Mouse (Mus musculus): ENCODE measurements around the gene Scml4.

The Scml4 gene

DNA sequence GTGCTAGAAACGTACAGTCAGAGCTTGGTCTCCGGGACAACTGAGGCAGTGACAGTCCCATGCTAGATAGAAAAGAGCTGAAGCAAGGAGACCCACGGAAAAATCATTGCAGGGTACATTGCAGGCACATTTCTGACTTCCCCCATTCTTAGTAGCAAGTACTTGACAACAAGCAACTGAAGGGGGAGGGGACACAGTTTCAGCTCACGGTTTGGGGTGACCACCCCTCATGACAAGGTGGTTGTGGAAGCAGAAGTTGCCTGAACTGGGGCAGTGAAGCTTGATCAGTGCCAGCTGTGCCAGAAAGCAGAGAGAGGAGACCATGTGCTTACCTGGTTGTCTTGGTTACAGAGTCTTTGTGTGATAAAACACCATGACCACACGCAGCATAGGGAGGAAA is 93.4 kb downstream of the Scml4 start:
- no peak for DNase-seq

DNA sequence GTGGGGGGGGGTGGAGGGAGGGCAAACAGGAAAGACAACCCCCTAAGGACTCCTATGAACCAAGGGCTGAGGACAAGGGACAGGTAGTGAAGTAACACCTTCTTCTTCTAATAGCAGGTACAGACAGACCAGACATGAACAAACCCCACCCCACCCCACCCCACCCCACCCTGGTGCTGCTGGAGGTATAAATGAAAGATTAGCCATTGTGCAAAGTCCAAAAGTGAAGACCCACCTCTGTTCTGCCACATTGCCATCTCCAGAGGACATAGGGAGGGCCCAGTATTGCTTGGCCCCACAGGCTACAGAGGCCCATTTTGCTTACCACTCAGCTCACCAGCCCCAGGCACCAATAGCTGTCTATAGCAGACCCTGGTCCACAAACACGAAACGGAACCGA is 95.0 kb downstream of the Scml4 start:
- no peak for DNase-seq

DNA sequence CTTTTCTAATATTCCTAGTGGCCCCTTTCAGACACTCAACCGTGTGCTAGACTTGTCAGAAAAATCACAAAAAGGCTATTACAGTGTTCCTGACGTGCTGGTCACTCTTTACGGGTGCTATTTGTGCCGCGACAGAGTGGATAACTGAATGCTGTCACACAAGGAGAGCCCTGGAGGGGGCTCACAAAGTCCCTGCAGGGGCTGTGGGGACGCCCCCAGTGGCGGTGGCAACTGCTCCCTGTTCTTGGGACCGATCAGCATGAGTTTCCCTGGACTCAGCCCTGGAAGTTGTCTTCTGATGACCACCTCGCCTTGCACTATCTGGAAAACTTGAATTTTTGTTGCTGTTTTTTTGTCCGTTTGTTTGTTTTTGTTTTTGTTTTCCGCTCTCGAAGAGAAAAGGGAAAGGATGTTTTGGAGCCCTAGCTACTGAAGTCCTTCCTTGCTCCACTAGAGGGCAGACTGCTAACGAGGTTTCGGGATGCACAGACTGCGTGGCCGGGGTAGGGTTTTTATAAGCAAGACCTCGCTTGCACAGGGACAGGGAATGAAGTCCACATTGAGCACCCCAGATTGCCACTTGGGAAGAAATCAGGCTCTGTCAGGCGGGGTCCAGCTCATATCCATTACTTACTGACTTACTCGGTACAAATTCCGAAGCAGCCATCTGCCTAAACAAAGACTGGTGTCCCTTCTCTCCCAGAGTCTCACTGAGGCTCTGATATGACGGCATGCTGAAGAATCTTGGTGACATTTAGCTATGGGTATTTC is 97.9 kb downstream of the Scml4 start:
- peak; percentile 33 for DNase-seq

DNA sequence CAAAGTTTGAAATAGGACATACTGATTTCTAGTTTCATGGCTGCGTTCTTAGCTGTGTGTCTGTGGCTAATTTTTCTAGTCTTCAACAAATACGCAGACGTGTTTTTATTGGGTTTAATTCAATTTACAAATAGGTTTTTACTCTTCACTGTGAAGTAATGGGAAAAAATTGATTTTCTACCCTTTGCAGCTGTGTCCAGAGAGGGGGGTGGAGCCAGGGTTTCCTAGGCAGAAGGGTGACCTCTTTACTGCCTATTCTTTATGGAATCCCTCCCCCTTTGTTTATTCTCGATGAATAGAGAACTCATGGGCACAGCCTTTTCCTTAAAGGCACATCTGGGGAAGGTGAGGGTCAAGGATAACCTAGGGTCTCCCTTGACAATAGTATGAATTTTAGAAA is 98.5 kb downstream of the Scml4 start:
- no peak for DNase-seq

DNA sequence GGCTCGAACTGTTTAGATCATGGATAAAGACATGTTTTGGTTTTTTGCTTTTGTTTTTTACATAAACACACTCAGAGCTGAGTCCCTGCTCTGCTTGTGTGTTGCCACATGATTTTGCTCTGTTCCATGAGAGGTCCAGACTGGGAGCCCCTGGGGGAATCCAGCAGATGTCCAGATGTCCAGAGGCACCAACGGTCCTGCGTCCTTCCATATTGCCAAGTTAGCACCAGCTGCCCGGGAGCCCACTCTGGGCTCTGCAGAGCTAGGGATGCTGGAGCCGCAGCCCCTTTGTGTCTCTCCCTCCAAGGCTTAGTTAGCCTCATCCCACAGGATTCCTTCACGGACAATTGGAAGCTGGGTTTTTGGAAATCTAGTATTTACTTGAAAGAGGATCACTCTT is 101.6 kb downstream of the Scml4 start:
- no peak for DNase-seq

DNA sequence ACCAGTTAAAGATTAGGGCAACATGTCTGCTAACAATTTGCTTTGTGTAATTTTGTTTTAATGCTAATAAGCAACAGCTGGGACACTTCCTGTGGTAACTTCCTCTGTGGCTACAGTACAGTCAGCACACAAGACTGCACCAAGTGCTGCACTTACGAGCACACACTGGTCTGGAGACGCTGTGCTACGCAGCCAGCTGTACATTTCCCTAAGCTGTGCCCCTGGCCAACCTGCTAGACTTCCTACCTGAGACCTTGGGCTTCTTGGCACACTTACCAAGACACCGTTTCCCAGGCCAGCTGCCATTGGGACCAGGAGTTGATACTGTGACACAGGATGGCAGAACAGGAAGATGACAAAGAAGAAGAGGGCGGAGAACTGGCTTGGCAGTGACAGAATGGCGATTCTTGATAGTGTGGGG is 102.0 kb downstream of the Scml4 start:
- no peak for DNase-seq

DNA sequence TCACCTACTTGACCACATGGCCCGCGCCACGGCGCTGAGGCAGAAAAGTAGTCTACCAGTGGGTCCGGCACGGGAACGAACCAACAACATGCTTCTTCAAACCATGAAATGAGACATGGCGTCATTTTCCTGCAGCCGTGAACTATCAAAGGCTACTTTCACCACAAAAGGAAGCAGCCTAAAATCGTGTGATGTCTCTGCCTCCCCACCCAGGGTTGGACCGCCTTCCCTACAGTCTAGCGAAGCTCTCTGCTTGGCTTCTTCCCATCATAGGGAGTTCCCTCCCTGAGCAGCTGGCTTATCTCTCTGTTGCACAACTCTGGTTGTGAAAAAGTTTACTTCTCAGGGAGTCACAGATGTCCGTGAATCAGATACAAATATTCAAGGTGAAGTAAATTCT is 102.5 kb downstream of the Scml4 start:
- peak; percentile 16 for DNase-seq

DNA sequence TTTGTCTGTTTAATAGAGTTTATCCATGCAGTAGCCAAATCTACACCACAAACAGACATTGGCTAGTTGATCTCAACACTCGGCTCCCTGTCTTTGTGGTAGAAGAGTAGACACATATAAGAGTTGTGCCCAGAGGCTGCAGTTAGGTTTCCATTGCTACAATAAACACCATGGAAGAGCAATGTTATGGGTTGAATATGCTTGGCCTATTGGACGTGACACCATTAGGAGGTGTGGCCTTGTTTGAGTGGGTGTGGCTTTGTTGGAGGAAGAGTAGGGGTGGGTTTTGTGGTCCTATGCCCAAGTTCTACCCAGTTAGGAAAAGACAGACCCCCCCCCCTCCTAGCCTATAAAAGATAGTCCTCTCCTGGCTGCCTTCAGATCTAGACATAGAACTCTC is 102.9 kb downstream of the Scml4 start:
- DNase-seq, result no peak

DNA sequence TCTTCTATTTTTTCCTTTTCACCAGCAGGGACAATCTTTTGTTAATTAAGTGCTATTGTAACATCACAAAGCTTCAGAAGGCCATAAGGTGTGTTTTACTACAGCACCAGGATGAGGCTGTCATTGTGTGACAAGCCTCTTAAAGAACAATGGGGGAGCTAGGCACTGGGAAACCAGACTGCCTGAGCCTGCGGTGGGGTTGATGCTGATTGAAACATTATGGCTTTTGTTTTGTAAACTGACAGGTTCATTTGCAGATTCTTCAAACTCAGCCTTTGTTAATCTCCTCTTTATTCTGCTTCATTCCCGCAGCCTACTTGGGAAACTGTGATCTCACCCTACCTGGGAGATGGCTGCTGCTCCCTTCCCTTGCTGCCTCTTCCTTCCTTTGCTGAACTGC is 108.2 kb downstream of the Scml4 start:
- DNase-seq, result no peak

DNA sequence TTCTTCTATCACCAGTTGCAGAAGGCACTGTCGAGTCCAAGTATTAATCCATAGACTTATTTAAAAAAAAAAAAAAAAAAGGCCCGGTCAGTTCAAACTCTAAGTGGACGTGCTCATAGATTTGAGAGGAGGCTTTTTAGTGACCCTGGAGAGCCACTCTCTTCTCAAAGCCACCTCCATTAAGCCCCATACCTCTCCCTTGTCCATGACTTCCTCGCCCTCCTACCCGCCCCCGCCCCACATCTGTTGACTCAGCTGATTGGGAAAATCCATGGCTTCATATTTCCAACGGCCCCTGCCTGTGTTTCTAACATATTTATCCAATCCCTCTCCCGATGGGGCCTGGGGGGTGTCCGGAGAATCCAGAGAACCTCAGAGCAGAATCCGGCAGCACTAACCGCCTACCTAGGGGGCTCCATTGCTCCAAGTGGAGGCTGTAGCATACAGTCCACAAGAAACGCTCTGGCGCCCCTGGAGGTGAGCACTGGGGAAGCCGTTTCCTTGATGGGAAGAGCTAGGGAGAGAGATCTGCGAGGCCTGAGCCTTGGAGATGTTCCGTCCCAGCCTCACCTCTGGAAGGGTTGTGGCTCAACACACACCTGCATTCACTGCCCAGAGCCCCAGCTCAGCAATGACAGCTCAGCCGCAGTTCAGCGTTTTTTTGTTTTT is 112.5 kb downstream of the Scml4 start:
- DNase-seq, result peak; percentile 48

DNA sequence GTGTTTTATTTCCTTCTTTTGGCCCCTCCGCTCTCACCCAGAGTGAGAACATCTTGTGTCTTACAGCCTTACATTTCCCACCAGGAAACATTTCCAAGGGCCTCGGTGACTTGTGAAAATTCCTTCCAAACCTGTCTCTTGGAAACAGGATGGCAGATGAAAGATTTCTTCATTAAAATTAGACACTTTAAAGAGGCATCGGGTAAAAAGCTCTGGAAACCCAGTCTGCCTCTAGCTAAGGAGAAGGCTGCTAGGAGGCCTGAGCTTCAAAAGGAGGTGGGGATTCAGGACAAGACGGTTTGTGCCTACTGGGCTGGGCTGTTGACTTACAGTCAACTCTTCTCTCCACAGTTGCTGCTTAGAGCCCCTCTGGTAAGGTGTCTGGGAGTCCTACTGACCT is 113.4 kb downstream of the Scml4 start:
- no peak for DNase-seq

DNA sequence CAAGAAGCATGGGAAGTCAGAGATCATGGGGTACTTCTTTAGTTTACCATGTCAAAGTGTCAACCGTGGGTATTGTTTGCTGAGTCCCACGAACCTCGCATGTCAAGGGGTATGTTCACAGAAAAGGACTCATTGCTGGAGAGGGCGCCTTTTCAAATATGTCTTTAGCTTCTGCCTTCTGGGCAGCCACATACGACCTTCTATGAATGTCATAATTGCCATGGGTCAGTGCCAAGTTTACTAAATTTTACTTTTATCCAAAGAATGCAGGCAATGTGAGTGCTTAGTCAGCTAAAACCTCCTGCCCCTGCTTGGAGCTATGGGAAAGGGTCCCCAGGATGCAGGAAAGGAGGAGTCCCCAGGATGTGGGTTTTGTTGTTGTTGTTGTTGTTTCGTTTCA is 116.4 kb downstream of the Scml4 start:
- DNase-seq, result no peak

DNA sequence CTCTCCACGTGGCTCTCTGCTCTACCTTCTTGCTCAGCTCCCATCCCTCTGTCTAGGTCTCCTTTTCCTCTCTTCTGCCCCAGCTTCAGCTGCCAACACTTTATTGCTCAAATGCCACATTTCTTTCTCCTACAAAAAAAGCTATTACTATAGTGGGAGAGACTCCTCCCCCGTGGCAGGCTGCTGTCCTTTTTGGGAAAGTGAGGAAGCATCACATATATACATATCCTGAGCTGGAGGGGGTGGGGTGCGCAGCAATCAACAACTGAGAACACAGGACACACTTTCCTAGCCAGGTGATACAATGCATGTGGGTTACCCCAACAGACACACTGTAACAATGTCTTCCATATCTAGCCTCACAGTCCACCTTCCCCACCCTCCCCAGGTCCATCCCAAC is 118.2 kb downstream of the Scml4 start:
- DNase-seq, result no peak

DNA sequence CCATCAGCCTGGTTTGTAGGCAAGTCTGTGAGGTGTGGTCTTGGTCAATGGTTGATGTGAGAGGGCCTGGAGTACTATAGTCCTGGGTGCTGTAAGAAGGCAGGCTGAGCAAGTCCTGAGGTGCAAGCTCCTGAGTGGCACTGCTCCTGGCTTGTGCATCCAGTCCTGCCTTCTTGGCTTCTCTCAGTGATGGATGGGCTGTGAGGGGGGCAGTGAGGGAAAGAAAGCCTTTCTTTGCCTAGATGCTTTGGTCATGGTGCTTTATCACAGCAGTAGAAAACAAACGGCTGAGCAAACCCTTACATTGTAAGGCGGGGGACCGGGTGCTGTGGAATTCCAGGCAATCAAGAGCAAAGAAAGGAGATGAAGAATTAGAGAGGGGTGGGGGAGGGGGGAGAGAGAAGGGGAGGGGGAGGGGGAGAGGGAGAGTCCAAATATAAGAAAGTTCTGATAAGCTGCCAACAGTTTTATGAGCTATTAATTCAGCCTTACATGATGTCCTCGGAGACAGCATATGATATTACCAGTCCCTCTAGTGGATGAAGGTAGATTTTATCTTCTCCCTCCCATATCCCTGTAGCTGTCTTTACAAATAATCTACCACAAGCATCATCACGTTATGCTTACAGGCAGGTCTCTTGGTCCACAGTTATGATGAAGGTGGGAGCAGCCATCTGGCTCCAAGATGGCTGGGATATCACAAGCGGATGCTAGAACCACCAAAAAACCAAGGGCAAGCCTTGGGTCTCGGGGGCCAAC is 121.0 kb downstream of the Scml4 start:
- no peak for DNase-seq

DNA sequence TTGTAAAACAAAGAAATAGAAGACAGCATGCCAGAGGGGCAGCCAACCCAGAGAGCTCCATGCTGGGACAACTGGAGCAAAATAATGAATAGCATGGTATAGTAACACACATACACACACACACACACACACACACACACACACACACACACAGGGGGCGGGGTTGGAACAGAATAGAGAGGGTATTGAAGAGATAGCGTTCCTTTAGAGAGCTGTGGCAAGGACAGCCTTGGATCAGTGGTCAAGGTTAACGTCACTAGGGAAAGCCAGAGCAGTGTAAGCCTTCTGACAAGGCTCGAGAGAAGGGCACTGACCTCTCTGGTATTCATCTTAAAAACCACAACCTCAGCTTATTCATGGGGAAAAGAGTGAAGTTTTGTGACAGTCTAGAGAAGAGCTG is 124.7 kb downstream of the Scml4 start:
- DNase-seq, result no peak

DNA sequence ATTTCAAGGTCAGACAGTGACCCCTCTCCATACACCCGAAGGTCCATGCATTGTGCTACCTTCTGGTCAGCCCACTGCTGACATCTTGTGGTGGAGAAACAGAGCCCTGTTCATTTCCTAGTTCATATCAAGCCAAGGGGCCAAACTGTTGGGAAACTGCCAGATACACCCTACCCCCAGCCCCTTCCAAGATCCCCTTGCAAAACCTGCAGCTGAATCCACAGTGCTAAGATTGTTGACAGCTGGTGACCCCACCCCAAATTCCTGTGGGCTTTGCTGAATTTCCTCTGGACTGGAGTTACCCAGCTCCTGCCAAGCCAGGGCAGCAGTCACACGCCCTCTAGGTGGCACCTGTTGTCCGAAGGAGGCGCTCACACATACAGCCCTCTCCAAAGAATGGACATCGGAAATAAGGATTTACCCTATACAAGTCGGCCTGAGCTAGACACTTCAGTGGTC is 127.5 kb downstream of the Scml4 start:
- peak; percentile 49 for DNase-seq

DNA sequence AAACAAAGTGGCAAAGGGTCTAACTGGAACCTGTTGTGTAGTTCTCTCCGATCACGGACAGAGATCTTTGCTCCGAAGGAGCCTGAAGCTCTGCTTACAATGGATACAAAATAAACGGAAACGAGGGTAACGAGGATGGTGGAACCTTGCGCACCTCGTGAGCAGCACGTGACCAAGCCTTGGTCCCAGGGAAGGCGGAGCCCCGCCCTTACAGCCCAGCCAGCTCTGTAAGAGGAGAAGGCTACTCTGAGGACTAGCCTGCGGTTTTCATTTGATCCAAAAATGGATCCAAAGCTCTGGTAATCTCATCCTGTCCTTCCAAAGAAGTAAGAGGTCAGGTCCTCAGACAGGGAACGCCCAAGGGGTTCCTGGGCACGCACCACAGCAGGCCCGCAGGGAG is 128.5 kb downstream of the Scml4 start:
- DNase-seq, result no peak

DNA sequence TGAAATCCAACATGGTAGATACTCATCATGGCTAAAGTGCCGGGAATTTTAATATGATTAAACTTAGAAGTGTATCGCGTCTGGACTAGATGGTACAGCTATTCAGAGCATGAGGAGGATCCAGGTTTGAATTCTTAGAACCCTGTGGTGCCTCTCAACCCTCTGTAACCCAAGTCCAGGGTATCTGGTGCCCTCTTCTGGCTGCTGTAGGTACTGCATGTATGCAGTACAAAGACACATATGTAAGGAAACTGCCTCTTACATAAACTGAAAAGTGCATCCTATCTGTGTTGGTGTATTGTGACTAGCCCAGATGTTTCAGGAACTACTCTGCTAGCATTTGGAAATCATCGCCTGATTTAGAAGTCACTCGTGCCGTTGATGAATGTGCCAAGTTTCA is 129.7 kb downstream of the Scml4 start:
- DNase-seq, result no peak

DNA sequence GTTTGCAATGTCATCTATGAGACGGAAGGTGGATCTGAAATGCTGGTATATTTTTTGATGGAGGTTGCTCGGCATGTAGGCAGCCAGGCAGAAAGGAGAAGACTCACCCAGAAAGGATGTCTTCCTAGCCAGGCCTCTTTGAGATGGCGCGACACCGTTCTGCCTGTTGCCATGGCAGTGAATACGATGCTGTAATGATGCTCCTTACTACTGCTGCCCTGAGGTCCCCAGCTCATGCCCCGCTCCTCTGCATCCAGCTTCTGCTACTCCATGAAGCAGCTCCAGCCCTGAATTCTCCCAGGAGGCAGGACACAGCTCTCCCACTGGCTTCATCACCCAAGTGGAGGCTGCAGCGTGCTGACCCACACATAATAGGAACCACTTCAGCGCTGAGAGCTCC is 130.8 kb downstream of the Scml4 start:
- DNase-seq, result no peak

DNA sequence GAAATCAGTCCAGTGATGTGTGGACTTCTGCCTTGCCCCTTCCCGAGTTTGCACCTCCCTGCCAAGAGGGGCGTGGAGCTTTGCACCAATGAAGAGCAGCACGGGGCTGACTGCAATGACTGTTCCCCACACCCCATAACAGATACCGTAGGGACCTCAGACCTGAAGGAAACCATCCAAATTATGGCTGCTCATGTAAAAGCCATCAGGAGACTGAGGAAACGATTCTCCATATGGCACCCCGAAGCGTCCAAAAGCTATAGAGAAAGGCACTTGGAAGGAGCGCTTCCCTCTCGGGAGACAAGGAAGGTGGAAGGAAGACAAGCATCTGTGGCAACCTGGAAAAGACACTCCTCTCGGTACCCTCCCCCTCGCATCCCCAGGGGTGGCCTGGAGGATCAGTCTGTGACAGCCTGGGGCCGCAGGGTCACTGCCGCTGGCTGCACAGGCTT is 134.2 kb downstream of the Scml4 start:
- DNase-seq, result peak; percentile 48

DNA sequence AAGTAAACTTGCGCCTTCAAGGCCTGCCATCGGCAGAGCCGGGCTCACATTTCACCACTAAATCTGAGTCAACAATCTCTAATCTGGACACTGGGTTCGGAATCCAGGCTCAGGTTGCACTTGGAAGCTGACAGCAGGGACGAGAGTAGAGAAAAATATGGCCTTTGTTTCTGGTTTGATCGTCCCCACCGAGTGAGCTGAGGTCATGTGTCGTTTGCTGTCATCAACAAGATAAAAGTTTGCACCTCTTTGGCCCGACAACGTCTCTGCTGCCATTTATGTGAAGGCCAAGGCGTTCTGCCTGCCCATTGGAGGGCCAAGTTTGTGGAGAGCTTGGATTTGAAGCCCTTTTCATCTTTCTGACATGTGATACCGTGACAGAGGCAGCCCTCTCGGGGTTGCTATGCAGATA is 135.3 kb downstream of the Scml4 start:
- no peak for DNase-seq

DNA sequence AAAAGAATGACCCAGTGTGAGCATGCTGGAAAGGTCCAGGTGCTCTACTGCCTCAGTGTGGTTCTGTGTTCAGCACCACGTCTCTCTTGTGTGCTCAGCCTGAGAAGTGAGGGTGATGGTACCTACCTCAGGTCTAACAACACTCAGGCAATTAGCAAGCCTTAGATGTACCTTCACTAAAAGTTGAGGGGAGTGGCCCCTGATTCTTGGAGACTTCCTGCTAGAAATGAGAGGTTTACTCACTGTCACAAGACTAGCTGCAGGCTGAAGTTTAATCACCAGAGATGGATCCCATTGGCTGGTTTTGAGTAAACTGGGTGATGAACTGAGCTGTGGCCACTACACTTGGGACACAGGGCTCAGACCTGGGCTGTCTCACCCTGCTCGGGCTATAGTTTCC is 137.1 kb downstream of the Scml4 start:
- DNase-seq, result no peak

DNA sequence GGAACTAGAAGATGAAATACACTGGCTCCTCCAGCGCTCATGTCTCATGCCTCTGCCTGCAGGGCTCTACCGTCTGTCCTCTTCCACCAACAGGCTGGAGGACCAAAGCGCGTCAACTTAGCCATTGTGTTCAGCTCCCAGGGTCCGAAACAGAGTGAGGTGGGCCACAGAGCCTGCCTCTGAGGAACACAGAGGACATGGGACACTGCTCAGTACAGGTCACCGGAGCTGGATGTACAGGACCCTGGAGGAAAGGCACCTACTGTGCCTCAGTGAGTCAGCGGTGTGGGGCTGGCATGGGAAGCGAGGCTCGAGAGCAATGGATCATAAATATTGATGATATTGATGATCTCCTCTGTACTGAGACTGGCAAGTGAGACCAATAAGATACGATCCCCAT is 139.2 kb downstream of the Scml4 start:
- DNase-seq, result no peak

DNA sequence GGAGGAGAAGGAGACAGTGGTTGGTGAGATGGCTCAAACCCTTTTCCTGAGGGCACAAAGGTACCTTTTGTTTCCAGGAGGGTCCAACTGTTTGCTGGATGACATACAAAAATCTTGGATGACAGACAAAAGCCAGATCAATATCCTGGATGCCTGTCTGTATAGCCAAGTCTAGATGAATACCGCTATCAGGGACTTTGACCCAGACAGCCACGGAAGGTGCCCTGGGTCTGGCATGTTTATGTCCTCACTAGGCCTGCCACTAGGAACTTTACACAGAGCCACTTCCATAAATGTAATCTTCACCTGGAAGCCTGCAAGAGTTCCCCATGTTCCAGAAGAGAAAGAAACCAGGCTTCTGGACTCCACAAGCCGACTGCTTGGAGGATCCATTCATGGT is 141.3 kb downstream of the Scml4 start:
- DNase-seq, result no peak

Measured in kidney, adult 11 months (tissue).